Mouse (Mus musculus): ENCODE data around the gene Aqp1. TPM values are rescaled to one million over a fixed set of nuclear protein-coding genes. Genes with fewer than 3 reads are reported as not detected.

Gene Aqp1
- polyA plus RNA-seq, 1 experiment: 50.9 TPM

DNA sequence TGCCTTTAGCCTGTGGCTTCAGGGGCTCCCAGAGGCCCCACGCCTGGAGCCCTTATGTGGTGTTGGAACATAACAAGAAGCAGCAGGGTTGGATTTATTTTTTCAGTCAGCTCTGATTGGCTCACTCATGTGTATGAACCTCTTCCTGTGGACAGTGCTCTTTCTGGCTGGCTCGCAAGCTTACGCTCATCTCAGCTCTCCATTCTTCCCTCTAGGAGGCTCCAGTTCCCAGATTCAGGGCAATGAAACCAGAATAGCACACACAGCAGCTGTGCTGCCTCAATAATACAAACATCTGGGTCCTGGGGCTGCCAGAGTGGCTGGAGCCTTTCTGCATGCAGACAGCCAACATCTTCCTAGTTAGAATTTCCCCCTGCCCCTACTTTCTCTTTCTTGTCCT lies 59.9 kb downstream of the Aqp1 start:
- TF ChIP-seq POLR2A (IDR thresholded peaks at IDR 0.05; ENCODE audit: low read depth, low read length) (no peak), CTCF (IDR thresholded peaks at IDR 0.05; ENCODE audit: borderline replicate concordance, insufficient read depth, low read length) (no peak)
- no peak overlapping the region for H3K4me3 ChIP-seq (ENCODE audit: insufficient read depth, low read length)
- no peaks in the 10 kb centered on the region for H3K4me1 ChIP-seq (ENCODE audit: control insufficient read depth, insufficient read depth, low read length)
- no peak overlapping the region for H3K27ac ChIP-seq (ENCODE audit: insufficient read depth, low read length)

DNA sequence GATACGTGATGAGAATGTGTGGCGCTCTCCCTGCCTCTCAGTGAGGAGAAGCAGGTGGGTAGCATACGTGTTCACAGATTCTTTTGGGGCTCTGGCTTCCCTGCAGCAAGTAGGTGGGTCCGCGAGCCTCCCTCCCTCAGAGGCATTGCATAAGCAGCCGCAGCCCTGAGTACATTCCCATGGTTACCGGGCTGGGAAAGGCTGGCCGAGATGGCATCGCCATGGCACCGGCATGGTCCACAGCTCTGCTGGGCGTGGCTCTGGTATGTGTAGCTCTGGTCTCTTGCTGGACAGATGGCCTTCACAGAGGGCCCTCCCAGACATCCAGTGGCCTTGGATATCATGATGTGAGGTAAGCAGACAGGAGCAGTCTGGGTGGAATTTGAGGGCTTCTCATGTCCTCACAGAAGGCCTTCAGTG lies 60.4 kb downstream of the Aqp1 start:
- TF ChIP-seq POLR2A (IDR thresholded peaks at IDR 0.05; ENCODE audit: low read depth, low read length): no peak
- TF ChIP-seq CTCF (IDR thresholded peaks at IDR 0.05; ENCODE audit: borderline replicate concordance, insufficient read depth, low read length): no peak

More for the DNA sequence above, 60.4 kb downstream of the Aqp1 start:
- no peak overlapping the region for H3K27ac ChIP-seq (ENCODE audit: insufficient read depth, low read length)
- no peaks in the 10 kb centered on the region for H3K4me1 ChIP-seq (ENCODE audit: control insufficient read depth, insufficient read depth, low read length)
- H3K4me3 ChIP-seq (ENCODE audit: insufficient read depth, low read length): no peak overlapping the region

Other genes starting within 250 kb of the Aqp1 start
- not detected in 2 replicates for gene Crhr2, start 203.4 kb upstream of the Aqp1 start, polyA plus RNA-seq (2011; ENCODE audit: insufficient read length, low read depth, missing spikeins)
- not detected in 2 replicates for gene Inmt, start 161.4 kb upstream of the Aqp1 start, polyA plus RNA-seq (2011; ENCODE audit: insufficient read length, low read depth, missing spikeins)
- gene Mindy4, start 133.0 kb upstream of the Aqp1 start, polyA plus RNA-seq (2011; ENCODE audit: insufficient read length, low read depth, missing spikeins): 5.3 and 8.6 TPM in 2 replicates
- not detected in 2 replicates for gene Ghrhr, start 39.9 kb downstream of the Aqp1 start, polyA plus RNA-seq (2011; ENCODE audit: insufficient read length, low read depth, missing spikeins)
- 1.5 and 4.2 TPM in 2 replicates for gene Adcyap1r1, start 115.5 kb downstream of the Aqp1 start, polyA plus RNA-seq (2011; ENCODE audit: insufficient read length, low read depth, missing spikeins)

All from embryonic fibroblast, embryonic 13.5 days (primary cell).